Mouse (Mus musculus): Measurements from ENCODE around the gene Vstm4.

DNA sequence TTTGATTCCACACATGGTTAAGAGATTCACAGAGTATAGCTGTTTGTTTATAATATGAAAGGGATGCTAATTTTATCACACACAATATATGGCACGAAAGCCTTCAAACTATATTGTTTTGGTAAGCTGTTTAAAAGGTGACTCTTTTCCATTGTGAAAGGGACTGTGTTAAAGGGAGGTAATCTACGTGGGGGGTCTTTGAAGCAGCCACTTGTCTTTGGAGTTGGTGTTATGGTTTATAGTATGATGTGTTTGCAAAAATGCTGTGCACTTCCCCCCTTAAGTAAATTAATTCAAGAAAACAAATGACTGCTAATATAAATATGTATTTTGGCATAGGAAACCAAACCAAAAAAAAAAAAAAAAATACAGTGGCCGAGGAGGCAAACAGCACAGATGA, 8.8 kb downstream of the Vstm4 start:
- TF ChIP-seq CTCF (IDR thresholded peaks at IDR 0.05; ENCODE audit: low read depth, low read length) (no peak), POLR2A (IDR thresholded peaks at IDR 0.05; ENCODE audit: extremely low read depth, insufficient read depth, low read length) (no peak)
